Mouse (Mus musculus) CH12.LX (cell line): ENCODE results near the gene Vmn1r219. TPM values are rescaled to one million over a fixed set of nuclear protein-coding genes. Genes with fewer than 3 reads are reported as not detected.

Experiments
- DNase-seq: peaks from one replicate; pipeline ENCODE4 v3.0.0-alpha.2; 2013; ENCODE audit errors: extremely low read depth
- H3K27ac ChIP-seq: 2 replicates; pipeline ENCODE4 v1.5.1; 2012; ENCODE audit warnings: low read depth, mild to moderate bottlenecking, control low read depth, moderate library complexity; ENCODE audit not compliant: insufficient read depth
- H3K27me3 ChIP-seq: replicated peaks from 2 replicates; pipeline ENCODE3; 2012; ENCODE audit warnings: inconsistent platforms
- H3K36me3 ChIP-seq, 2 experiments: replicated peaks in 1 of 2; 2 replicates each; pipeline versions ENCODE3 to v1.6.1; 2012; ENCODE audit warnings: inconsistent platforms in 1 of 2, low read length in 1 of 2, mild to moderate bottlenecking in 1 of 2, mixed read lengths in 1 of 2, moderate library complexity in 1 of 2; ENCODE audit not compliant: control insufficient read depth in 1 of 2, insufficient read depth in 1 of 2
- H3K4me1 ChIP-seq, 2 experiments: 2 replicates each; pipeline ENCODE4 v1.6.1; 2012; ENCODE audit warnings: inconsistent platforms in 1 of 2, moderate library complexity in 1 of 2; ENCODE audit not compliant: insufficient read depth in 2 of 2, control insufficient read depth in 1 of 2
- H3K4me2 ChIP-seq: 2 replicates; pipeline ENCODE4 v1.6.1; 2012; ENCODE audit warnings: low read depth, mild to moderate bottlenecking, control low read depth; ENCODE audit not compliant: poor library complexity, insufficient read depth, severe bottlenecking
- H3K4me3 ChIP-seq, 3 experiments: fragments of 150-350 bp in 1 of 3; sonication (generic) in 1 of 3; replicated peaks in 1 of 3; 2 replicates each; pipeline versions ENCODE3 to v1.5.1; 2011 to 2012; ENCODE audit warnings: low read depth in 2 of 3, low read length in 2 of 3, mild to moderate bottlenecking in 2 of 3, moderate library complexity in 2 of 3, control low read depth in 1 of 3, improper control_type of control experiment in 1 of 3, inconsistent platforms in 1 of 3, mixed read lengths in 1 of 3; ENCODE audit not compliant: poor library complexity in 1 of 3
- H3K79me2 ChIP-seq: replicated peaks from 2 replicates; pipeline ENCODE4 v1.6.1; 2012; ENCODE audit warnings: mild to moderate bottlenecking, moderate library complexity; ENCODE audit not compliant: control insufficient read depth, poor library complexity, insufficient read depth, severe bottlenecking; ENCODE audit errors: extremely low read depth
- H3K9ac ChIP-seq: 2 replicates; pipeline ENCODE4 v1.6.1; 2012; ENCODE audit warnings: low read depth, mild to moderate bottlenecking, control low read depth, moderate library complexity; ENCODE audit not compliant: insufficient read depth
- H3K9me3 ChIP-seq: replicated peaks from 2 replicates; pipeline ENCODE3; 2012; ENCODE audit warnings: low read length, inconsistent platforms, mixed read lengths
- BHLHE40 ChIP-seq: IDR thresholded peaks from 2 replicates; pipeline ENCODE4 v1.6.1; 2011; ENCODE audit warnings: mild to moderate bottlenecking, low read depth, low read length, improper control_type of control experiment
- CHD1 ChIP-seq: IDR thresholded peaks from 2 replicates; pipeline ENCODE4 v1.6.1; 2012; ENCODE audit warnings: low read depth, low read length, improper control_type of control experiment, inconsistent platforms
- CHD2 ChIP-seq: IDR thresholded peaks from 2 replicates; pipeline ENCODE4 v1.6.1; 2011; ENCODE audit warnings: low read length, improper control_type of control experiment
- E2F4 ChIP-seq: IDR thresholded peaks from 2 replicates; pipeline ENCODE4 v1.6.1; 2011; ENCODE audit warnings: low read depth, low read length, improper control_type of control experiment; ENCODE audit not compliant: insufficient replicate concordance
- EP300 ChIP-seq: IDR thresholded peaks from 2 replicates; pipeline ENCODE4 v1.6.1; 2011; ENCODE audit warnings: low read length, improper control_type of control experiment
- ETS1 ChIP-seq: conservative IDR thresholded peaks from 2 replicates; pipeline ENCODE4 v1.6.1; 2012; ENCODE audit warnings: low read depth, mild to moderate bottlenecking, inconsistent platforms, low read length, improper control_type of control experiment, moderate library complexity
- MAX ChIP-seq: IDR thresholded peaks from 2 replicates; pipeline ENCODE4 v1.6.1; 2011; ENCODE audit warnings: low read length, improper control_type of control experiment
- MEF2A ChIP-seq: IDR thresholded peaks from 2 replicates; pipeline ENCODE4 v1.6.1; 2014; ENCODE audit warnings: low read depth, mild to moderate bottlenecking, inconsistent platforms, low read length, improper control_type of control experiment, borderline replicate concordance
- MXI1 ChIP-seq: IDR thresholded peaks from 2 replicates; pipeline ENCODE4 v1.6.1; 2011; ENCODE audit warnings: mild to moderate bottlenecking, low read depth, low read length, improper control_type of control experiment
- NELFE ChIP-seq: IDR thresholded peaks from 2 replicates; pipeline ENCODE4 v1.6.1; 2011; ENCODE audit warnings: low read depth, low read length, improper control_type of control experiment
- POLR2A ChIP-seq: IDR thresholded peaks from 2 replicates; pipeline ENCODE4 v1.6.1; 2011; ENCODE audit warnings: low read depth, mild to moderate bottlenecking, improper control_type of control experiment, low read length
- POLR2AphosphoS2 ChIP-seq: IDR thresholded peaks from 2 replicates; pipeline ENCODE4 v1.6.1; 2011; ENCODE audit warnings: low read depth, low read length, improper control_type of control experiment
- RAD21 ChIP-seq: IDR thresholded peaks from 2 replicates; pipeline ENCODE4 v1.6.1; 2011; ENCODE audit warnings: low read depth, mild to moderate bottlenecking, low read length, improper control_type of control experiment, moderate library complexity
- RCOR1 ChIP-seq: conservative IDR thresholded peaks from 2 replicates; pipeline ENCODE4 v1.6.1; 2012; ENCODE audit warnings: low read depth, mild to moderate bottlenecking, inconsistent platforms, low read length, improper control_type of control experiment
- SIN3A ChIP-seq: IDR thresholded peaks from 2 replicates; pipeline ENCODE4 v1.6.1; 2012; ENCODE audit warnings: low read length, improper control_type of control experiment, inconsistent platforms
- TCF12 ChIP-seq: IDR thresholded peaks from 2 replicates; pipeline ENCODE4 v1.6.1; 2014; ENCODE audit warnings: low read depth, mild to moderate bottlenecking, inconsistent platforms, low read length, improper control_type of control experiment
- USF2 ChIP-seq: conservative IDR thresholded peaks from 2 replicates; pipeline ENCODE4 v1.6.1; 2011; ENCODE audit warnings: low read depth, low read length, improper control_type of control experiment
- ZC3H11A ChIP-seq: IDR thresholded peaks from 2 replicates; pipeline ENCODE4 v1.6.1; 2012; ENCODE audit warnings: low read depth, mild to moderate bottlenecking, inconsistent platforms, low read length, improper control_type of control experiment
- ZKSCAN1 ChIP-seq: IDR thresholded peaks from 2 replicates; pipeline ENCODE4 v1.6.1; 2012; ENCODE audit warnings: low read depth, inconsistent platforms, low read length, improper control_type of control experiment, borderline replicate concordance
- ZNF384 ChIP-seq: IDR thresholded peaks from 2 replicates; pipeline ENCODE4 v1.6.1; 2012; ENCODE audit warnings: low read depth, low read length, improper control_type of control experiment, inconsistent platforms
- dilution Hi-C: fragments of 300-500 bp; cut with MboI; formaldehyde crosslinking; loops from 2 replicates; pipeline ENCODE4 v1.14.3; 2020; ENCODE audit warnings: low sequenced_read_pairs; ENCODE audit not compliant: extremely low pct_unique_long_range_greater_than_20kb, extremely low pct_ligation_motif_present
- in situ Hi-C: fragments of 300-500 bp; cut with MboI; formaldehyde crosslinking; loops from 3 replicates; pipeline ENCODE4 v1.14.3; 2019; ENCODE audit warnings: low sequenced_read_pairs, low pct_ligation_motif_present, low pct_unique_long_range_greater_than_20kb, mixed read lengths
- polyA plus RNA-seq: library from polyadenylated mRNA; unstranded; fragments of >175 nt; gene quantifications from 2 replicates; pipeline ENCODE4 v1.2.1, GENCODE M21; 2012; ENCODE audit warnings: low read depth; ENCODE audit not compliant: insufficient read length
- total RNA-seq, 2 experiments: library from RNA; depleted of rRNA; stranded (reverse); fragments of 300-350 nt in 1 of 2; fragments of >200 nt in 1 of 2; gene quantifications; 2 replicates each; pipeline ENCODE4 v1.2.3; 2012 to 2014

Vmn1r219 gene
- total and polyA plus RNA-seq, 3 experiments = not detected

DNA sequence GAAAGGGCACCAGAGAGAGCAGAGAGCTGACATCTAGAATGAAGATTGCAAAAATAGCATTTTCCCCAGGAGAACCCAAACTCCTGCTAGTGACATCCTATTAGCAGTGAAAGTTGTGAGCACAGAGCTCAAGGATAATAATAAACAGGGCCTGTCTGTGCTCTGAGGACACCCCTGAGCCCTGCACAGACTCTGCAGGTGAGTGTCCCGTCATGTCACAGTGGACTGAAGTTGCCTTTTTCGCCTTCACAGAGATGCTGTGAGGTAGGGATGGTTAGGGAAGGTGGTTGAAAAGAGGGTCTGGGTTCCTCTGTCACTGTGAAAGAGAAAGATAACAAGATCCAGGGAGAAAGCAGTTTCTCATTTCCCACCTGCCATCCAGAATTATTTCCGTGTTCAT, 26.0 kb upstream of the Vmn1r219 start, which contains the start of gene Vmn1r218:
Gene Vmn1r218 (plus strand): TSS at position 57 of the 400 bp plus-strand sequence.
- TF ChIP-seq SIN3A = no peak
- TF ChIP-seq RAD21 = no peak
- TF ChIP-seq MXI1 = no peak
- TF ChIP-seq ZKSCAN1 = no peak
- no peak for TF ChIP-seq CHD2
- TF ChIP-seq POLR2AphosphoS2 = no peak
- TF ChIP-seq CHD1 = no peak
- no peak for TF ChIP-seq ETS1
- TF ChIP-seq NELFE = no peak
- no peaks in the 10 kb centered on the region for H3K4me1 ChIP-seq
- no peaks in the 10 kb centered on the region for H3K9me3 ChIP-seq
- no peaks in the 10 kb centered on the region for H3K36me3 ChIP-seq
- DNase-seq = no peak
- H3K79me2 ChIP-seq = no peaks in the 10 kb centered on the region
- no peaks in the 10 kb centered on the region for H3K27me3 ChIP-seq
- H3K4me3 ChIP-seq = no peak within 1 kb of the TSS
- no peak within 1 kb of the TSS for H3K9ac ChIP-seq
- no peak within 1 kb of the TSS for H3K27ac ChIP-seq
- no peak within 1 kb of the TSS for H3K4me2 ChIP-seq
- dilution Hi-C loops (no loop called here), in situ Hi-C loops (no loop called here)

GRCm38 (mm10) chr13:23133501-23133900, 25.6 kb upstream of the Vmn1r219 start:
- Histone ChIP-seq H3K4me2 (no peak overlapping the region), H3K4me1 (no peaks in the 10 kb centered on the region), H3K79me2 (no peaks in the 10 kb centered on the region), H3K27me3 (no peaks in the 10 kb centered on the region), H3K9ac (no peak overlapping the region), H3K27ac (no peak overlapping the region), H3K9me3 (no peaks in the 10 kb centered on the region), H3K4me3 (no peak overlapping the region), H3K36me3 (no peaks in the 10 kb centered on the region)
- TF ChIP-seq MEF2A = no peak
- TF ChIP-seq ZNF384 = no peak
- no peak for TF ChIP-seq SIN3A
- TF ChIP-seq RCOR1 = no peak
- no peak for TF ChIP-seq ZC3H11A
- no peak for TF ChIP-seq CHD1
- no peak for TF ChIP-seq USF2
- TF ChIP-seq ZKSCAN1 = no peak
- TF ChIP-seq POLR2A = no peak
- no peak for TF ChIP-seq TCF12
- no peak for TF ChIP-seq MAX
- no peak for TF ChIP-seq BHLHE40
- no peak for TF ChIP-seq NELFE
- no peak for TF ChIP-seq E2F4
- no peak for TF ChIP-seq EP300
- in situ Hi-C loops = no loop called here
- dilution Hi-C loops = no loop called here
- no peak for DNase-seq
